Mouse (Mus musculus) T-cell, adult 66 days (primary cell): ENCODE data around the gene Krba1. TPM values are rescaled to one million over a fixed set of nuclear protein-coding genes. Genes with fewer than 3 reads are reported as not detected.

ENCODE experiments used
- total RNA-seq, 2 experiments: library from RNA; stranded (reverse); gene quantifications; 3 replicates in 1 of 2; 4 replicates in 1 of 2; pipeline ENCODE4 v1.2.4; 2023

The Krba1 gene
- total RNA-seq: 10 to 100 TPM; 44.5 to 51.8 TPM

DNA sequence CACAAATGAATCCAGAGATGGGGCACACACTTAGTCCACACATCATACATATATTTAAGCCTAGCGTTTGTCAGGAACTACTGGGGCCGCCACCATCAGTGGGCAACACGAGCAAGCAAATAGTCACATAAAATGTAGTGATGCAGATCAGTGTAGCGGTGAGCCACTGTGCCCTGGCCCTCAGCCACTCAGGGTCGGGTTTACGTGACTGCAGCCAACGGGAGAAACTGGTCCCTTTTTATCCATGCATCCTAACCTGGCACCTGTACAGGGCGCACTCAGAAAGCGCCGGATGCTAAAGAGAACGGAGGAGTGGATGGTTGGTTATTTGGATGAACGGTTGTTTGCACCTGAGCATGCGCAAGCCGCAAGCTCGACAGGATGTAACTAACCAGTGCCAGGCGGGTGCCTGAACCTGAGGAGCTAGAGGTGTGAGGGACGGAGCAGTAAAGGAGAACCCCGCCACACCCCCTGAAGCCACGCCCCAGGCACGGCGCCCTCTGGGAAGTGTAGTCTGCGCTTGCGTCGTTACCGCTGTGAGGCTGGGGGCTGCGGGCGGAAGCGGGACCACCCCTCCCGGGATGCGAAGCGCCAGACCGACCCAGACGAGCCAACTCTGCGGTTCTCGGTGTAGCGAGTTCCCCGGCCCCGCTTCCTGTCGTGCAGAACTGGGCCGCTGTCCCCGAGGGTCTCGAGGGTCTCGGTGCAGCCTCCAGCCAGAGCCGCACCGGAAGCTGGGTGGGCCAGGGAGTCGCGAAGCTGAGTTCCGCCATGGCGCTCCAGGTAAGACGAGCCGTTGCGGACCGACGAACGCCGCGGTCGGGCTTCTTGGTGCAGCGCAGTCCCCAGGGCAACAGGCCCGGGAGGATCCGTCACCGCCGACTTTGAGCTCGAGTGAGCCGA lies at the start of gene Krba1:
Gene Krba1 (plus strand): TSS at position 482 of the 903 bp plus-strand sequence.

DNA sequence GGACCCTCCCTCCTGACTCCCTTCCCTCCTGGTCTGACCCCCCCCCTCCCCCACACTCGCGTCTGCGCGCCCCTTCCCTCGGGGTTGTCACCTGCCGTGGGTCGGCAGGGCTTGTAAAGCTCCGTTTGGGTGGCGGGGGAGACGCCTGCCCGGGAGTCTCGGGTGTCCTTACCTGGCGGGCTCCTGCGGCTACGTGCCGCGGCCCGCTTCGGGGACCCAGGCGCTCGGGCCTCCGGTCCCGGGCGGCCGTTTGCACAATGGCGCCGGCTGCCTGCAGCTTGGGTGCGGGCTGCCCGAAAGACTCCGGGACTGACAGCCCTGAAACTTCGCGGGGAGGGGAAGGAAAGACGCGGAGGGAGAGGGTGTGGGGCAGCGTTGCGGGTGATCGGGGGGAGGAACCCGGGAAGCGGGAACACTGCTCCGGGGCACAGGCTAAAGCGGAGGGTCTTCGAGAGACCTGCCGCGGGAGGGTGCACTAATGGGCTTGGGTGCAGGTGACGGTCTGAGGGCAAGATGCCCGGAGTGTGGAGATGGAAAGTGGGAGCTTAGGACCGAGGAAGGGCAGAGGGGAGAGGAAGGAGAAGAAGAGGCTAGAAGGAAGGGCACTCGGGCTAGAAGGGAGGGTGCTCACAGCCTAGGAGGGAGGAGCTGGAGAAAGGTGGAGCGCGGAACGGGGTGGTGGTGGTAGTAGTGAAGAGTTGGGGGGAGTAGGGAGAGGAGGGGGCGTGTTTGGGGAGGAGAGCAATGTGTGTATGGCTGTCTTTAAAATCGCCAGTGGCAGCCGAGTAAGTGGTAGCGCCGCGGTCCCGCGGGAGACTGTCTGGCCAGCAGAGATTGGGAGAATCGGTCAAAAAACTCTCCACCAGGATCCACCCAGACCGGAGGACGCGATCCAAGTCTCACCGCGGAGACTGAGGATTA lies 50.1 kb downstream of the Krba1 start, which contains the start of gene Zfp467:
Gene Zfp467 (minus strand): TSS at position 645 of the 921 bp plus-strand sequence.

DNA sequence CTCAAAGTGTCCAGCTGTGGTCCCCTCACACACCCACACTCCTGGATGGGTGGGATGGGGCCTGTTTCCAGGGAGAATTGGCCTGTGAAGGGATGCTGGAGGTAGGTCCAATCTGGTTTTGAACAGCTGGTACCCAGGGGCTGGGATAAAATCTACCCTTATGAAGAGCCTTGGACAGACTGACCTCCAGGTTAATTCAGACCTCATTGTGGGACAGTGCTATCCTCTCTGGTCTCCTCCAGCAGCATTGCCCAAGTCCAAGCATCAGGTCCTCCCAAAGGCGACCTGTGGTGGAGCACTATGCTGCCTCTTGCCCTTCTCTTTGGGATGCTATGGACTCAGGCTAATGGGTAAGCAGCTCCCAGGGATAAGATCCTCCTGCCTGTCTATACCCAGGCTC lies 52.5 kb downstream of the Krba1 start, which contains the start of gene Sspo:
Gene Sspo (plus strand): TSS at position 301 of the 400 bp plus-strand sequence.

Other genes with a start within 250 kb of the Krba1 start
- 10 to 100 TPM in 1 of 2 experiments, 1 to 10 TPM in 1; 5.2 to 10.3 TPM for gene Zfp467, start 50.2 kb downstream of the Krba1 start, total RNA-seq
- under 1 TPM; 0.50 TPM for gene Sspo, start 52.6 kb downstream of the Krba1 start, total RNA-seq
- 1 to 10 TPM in 1 of 2 experiments, under 1 TPM in 1; 0.92 to 1.3 TPM for gene Atp6v0e2, start 142.0 kb downstream of the Krba1 start, total RNA-seq
- 10 to 100 TPM; 47.2 to 48.8 TPM for gene Lrrc61, start 159.2 kb downstream of the Krba1 start, total RNA-seq
- not detected for gene Rarres2, start 177.2 kb downstream of the Krba1 start, total RNA-seq
- gene Gm45021, start 194.0 kb downstream of the Krba1 start, total RNA-seq: not detected
- 1 to 10 TPM; 2.0 to 2.4 TPM for gene Repin1, start 198.3 kb downstream of the Krba1 start, total RNA-seq
- gene Gm44965, start 198.4 kb downstream of the Krba1 start, total RNA-seq: 1 to 10 TPM in 1 of 2 experiments, not detected in 1; 2.6 TPM
- gene Zfp775, start 206.5 kb downstream of the Krba1 start, total RNA-seq: 1 to 10 TPM; 4.7 to 5.6 TPM
- gene AI854703, start 231.2 kb downstream of the Krba1 start, total RNA-seq: 1 to 10 TPM in 1 of 2 experiments, under 1 TPM in 1; 0.92 to 1.3 TPM